Mouse (Mus musculus): Measurements from ENCODE around the gene Mefv.
"Not testable (repeated sequence)": the region's sequence is repeated elsewhere in the genome, so short reads cannot be mapped to it uniquely, and the experiment has no call there.

Gene Mefv

DNA sequence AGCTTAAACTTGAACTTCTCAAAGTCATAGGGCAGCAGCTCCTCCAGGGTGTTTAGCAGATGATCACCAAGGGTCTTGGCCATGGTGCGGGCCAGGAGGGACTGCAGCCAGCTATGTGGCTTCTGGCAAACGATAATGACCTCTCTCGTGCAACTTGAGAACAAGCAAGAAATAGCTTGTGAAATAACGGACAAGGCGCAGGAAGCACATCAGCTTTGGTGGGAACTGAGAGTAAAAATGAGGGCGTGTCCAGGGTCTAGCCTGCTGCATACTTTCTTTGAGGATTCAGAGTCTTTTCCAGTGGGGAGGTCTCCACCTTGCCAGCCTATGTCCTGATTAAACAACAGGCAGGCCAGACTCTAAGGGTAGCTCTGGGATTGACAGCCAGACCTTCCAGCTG, at the start of gene Mefv:
Mefv (minus strand) TSS at position 118 of the 400 bp plus-strand sequence.
- no peak for DNase-seq (ENCODE audit: low spot score)

DNA sequence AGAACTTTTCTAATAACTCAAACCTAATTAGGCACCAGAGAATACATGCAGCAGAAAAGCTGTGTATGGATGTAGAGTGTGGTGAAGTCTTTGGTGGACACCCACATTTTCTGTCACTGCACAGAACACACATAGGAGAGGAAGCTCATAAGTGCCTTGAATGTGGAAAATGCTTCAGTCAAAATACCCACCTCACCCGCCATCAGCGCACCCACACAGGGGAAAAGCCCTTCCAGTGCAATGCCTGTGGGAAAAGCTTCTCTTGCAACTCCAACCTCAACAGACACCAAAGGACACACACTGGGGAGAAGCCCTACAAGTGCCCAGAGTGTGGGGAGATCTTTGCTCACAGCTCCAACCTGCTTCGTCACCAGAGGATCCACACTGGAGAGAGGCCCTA, 31.1 kb upstream of the Mefv start:
- DNase-seq (ENCODE audit: low spot score), result no peak

DNA sequence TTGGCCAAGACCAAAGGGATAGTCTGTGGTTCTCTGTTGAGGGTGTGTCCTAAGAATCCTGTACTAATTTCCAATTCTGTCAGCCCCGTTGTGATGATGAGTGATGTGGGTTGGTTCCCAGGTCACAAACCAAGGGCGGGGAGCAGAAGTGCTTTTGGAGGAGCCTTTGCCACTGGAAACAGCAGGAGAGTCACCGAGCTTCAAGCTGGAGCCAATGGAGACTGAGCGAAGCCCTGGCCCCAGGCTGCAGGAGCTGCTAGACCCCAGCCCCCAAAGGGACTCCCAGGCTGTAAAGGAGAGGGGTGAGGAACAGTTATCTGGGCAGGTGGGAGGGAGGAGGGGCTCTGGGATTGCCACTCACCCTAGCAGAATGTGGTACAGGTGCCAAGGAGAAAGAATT, 27.8 kb upstream of the Mefv start:
- no peak for DNase-seq (ENCODE audit: low spot score)

DNA sequence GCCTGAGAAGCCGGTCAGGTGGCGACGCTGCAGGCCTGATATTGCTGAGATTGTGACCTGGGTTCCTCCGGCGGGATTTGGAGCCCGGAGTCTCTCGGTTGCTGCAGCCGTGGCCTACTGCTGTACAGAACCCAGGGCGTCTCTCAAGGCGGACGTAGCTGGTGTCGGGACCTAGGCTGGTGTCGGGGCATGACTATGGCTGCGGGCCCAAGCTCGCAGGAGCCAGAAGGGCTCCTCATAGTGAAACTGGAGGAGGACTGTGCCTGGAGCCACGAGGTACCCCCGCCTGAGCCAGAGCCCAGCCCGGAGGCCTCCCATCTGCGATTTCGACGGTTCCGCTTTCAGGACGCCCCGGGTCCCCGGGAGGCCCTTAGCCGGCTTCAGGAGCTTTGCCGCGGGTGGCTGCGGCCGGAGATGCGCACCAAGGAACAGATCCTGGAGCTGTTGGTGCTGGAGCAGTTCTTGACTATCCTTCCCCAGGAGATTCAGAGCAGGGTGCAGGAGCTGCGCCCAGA, 26.3 kb upstream of the Mefv start:
- no peak for DNase-seq (ENCODE audit: low spot score)

DNA sequence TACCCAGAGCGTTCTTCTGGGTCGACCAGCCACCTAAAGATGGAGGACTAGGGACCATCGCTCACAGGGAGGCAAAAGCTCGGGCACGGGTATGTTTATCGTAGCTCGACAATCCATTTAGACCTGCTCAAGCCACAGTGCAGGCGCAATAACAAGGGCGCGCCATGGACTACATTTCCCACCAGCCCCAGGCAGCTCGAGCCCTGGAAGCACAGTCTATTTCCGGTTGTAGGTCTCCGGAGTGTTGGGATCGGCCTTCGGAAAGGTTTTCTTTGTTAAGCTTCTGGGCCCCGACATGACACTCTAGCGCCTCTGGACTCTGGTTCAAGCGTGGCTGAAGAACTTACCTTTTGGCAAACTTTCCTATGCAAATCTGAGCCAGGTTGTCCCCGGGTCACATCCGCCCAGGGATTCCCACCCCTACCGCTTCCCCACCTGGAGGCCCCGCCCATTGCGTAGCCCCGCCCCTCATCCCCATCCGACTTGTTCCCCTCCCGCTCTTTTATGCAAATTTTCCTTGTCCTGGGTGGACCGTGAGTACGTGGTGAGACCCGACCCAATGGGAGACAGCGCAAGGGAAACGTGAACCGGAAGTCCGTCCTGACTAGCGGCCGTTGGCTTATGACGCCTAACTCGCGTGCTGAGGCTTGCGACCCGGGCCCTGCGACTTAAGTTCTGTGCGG, 25.7 kb upstream of the Mefv start, which contains the start of gene Zfp263:
Zfp263 (plus strand) TSS at position 591 of the 683 bp plus-strand sequence.
- peak; percentile 92 for DNase-seq (ENCODE audit: low spot score)

DNA sequence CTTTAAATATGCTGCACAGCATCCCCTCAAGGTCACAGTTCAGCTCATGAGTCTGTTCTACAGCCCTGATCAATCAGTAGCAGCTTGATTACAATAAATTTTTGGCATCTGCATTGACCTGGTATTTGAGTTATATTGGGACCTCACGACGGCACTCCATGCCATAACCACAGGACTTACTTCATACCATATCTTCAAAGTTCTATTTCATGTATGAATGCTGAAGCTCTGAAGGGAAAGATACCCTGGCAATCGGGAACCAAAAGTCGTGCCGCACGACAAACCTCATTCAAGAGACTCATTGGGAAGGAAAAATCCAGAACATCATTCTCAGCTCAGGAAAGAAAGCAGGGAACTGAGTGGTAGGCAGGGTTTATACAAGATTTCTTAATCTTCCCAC, 24.6 kb upstream of the Mefv start:
- DNase-seq (ENCODE audit: low spot score), result no peak

DNA sequence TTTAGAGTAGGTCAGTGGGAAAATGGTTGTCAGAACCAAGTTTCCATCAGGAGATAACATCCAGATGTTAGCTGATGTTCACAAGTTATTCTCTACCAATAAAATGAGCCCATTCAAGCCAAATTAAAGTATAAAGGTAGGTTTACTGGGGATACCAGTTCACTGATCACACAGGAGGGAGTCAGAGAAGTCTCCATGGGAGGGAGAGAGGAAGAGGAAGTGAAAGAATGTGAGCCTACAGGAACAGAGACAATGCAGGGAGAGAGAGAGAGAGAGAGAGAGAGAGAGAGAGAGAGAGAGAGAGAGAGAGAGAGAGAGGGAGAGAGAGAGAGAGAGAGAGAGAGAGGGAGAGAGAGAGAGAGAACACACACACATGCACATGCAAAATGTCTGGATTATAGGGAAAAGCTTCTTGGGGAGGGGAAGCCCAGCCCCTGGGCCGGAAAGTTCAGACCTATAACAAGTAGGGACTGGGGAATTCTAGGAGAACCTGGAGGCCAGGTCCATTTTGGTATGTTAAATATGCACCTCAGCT, 15.4 kb upstream of the Mefv start:
- no peak for DNase-seq (ENCODE audit: low spot score)

DNA sequence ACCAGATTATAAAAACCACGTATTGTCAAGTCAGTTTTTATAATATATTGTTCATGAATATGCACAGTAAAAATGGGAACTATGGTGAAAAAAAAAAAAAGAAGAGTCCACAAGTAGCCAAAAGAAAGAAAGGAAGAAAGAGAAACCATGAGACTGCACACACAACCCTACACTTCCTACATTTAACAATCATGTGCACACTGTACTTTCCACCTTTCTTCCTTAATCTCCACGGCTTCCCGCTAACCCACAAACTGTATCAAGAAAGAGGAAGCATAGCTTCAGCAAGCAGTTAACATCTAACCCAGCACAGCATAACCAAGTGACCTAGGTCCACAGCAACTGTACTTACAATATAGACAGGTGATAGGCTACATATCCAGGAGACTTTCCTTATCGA, 14.7 kb upstream of the Mefv start:
- no peak for DNase-seq (ENCODE audit: low spot score)

DNA sequence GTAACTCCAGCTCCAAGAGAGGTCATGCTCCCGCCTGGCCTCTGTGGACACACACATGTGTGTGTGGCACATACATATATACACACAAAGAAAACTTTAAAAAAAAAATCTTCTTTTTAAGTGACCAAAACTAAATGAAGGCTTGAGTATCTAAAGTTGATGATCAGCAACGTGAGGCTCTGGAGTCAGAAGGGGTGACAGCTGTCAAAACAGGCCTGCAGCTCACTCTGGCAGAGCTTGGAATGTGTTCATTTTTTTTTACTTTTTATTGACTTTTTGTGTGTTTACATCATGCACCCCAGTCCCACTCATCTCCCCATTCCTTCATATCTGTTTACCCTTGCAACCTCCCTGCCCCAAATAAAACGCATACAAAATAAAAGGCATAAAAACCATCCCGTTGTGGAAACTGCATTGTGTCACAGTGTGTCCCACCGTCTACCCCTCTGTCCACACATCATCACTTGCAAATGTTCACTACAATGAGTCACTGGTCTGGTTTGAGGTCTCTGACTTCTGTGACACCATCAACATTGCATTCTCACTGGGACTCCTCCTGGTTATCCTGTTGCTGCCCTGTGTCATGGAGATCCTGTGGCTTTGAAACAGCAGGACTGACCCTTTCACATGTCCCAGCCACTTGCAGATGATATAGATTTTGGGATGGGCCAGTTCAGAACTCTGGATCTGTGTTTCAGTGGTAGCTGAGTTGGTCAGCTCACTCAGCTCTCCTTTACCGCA, 10.3 kb upstream of the Mefv start:
- no peak for DNase-seq (ENCODE audit: low spot score)

DNA sequence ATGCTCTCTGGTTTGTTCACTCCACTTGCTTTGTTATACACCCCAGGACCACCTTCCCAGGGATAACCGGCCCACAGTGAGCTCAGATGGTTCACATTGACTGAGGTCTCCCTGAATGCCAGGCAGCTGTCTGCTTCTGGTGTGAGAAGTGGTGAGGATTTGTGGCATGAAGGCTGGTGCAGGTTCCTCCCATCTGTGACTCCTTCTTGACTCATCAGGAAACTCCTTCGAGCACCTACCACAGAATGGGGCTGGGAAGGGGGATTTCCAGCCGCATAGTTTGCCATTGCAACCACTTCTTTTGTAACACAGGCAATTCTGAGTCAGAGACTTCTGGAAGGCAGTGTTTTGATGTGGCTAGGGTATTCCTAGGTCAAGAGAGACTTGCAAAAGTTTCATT, 5.3 kb upstream of the Mefv start:
- DNase-seq (ENCODE audit: low spot score), result peak; percentile 16

DNA sequence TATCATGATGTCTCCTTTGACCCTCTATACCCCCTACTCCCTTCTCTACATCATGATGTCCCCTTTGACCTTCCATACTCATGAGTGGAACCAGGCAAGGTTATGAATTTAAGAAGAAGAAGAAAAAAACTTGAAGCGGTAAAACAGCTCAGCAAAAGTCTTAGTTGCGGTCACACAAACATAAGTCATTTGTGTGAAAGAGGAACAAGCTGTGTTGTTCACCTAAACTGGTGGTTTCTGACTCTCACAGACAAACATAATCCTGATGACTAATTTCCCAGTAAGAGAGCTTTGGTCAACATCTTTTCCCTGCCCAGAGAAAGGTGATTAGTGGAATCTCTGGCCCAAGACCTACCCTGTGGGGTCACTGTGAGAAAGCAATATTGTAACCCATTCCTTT, 3.2 kb downstream of the Mefv start:
- no peak for DNase-seq (ENCODE audit: low spot score)

DNA sequence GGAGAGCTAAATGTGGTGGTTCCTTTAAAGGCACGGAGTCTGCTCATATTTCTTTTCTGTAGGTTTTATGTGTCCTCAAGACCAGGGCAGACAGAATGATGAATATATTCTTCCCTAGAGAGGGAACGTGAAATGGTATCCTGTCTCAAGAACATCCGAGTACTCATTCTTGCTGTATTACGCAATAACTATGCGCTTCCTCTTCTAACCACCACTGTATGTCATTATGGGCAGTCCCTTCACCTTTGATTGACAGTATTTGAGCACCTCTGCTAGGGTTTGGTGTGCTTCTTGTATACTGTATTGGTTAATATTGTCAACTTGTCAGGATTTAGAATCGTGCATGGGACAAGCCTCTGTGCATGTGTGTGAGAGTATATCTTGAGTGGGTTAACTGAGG, 11.2 kb downstream of the Mefv start:
- DNase-seq (ENCODE audit: low spot score), result no peak

DNA sequence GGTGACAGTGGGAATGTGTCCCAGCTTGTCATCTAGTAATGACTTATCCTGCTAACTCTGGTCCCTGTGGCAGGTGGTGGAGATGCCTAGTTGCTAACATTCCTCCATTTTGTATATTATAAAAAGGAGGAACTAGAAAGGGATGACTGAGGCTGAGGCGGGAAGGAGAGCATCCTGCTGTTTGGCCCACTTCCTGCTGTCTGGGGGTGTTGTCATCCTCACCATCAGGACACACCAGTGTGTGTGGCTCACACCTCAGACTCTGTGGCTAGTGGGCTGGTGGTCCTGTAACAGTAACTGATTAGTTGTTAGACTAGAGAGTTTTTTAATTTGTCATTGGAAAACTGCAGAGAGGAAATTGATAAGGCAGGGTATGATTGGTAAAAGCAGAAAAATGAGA, 17.0 kb downstream of the Mefv start:
- DNase-seq (ENCODE audit: low spot score), result no peak

DNA sequence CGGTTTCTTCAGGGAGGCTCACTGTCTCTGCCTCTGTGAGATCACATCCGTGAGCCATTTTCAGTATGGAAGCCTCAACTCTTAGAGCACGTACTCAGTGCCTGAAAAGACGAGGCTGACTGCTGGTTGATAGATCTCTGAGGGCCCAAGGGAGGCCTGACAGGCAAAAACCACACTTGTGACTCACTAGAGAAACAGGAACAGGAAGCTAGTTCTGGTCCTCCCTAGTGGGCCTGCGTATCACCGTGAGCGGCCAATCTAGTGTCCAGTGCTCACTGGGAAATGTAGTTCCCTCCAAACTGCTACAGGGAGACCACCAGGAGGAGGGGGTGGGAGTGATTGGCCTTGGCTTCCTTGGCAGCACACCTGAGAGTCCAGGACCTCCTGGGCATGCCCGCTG, 18.6 kb downstream of the Mefv start:
- DNase-seq (ENCODE audit: low spot score), result no peak

DNA sequence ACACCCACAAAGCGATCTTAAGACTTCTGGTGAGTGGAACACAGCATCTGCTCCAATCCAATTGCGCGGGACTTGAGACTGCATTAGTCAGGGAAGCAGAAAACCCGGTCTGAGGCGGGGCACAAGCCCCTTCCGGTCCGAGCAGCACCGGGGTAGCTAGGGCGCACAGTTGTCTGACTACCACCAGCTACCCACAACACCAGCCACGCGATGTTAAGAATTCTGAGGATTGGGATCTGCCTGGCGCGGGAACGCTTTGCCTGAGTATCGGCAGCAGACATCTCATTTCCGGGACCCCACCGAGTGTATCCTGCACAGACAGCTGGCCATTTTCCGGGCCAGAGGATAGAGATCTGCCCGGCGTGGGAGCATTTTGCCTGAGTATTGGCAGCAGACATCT, 28.3 kb downstream of the Mefv start:
- not testable (repeated sequence) for DNase-seq (ENCODE audit: low spot score)
